Mouse (Mus musculus) intestine, postnatal 0 days (tissue): ENCODE results near the gene Tril. TPM values are rescaled to one million over a fixed set of nuclear protein-coding genes. Genes with fewer than 3 reads are reported as not detected.

Experiments used
- ATAC-seq: fragments of 200-750 bp; cut with Nextera tagmentation; 2 replicates; pipeline ENCODE4 v1.8.0; 2017; ENCODE audit warnings: mild to moderate bottlenecking, moderate TSS enrichment, moderate library complexity
- H3K27ac ChIP-seq: fragments of 300-500 bp; sonication (generic); 2 replicates; pipeline ENCODE4 v1.5.1; 2014; ENCODE audit warnings: mild to moderate bottlenecking, low read depth, low read length, moderate library complexity
- H3K27me3 ChIP-seq: fragments of 300-500 bp; sonication (generic); replicated peaks from 2 replicates; pipeline ENCODE4 v1.6.1; 2014; ENCODE audit warnings: low read length, mixed read lengths; ENCODE audit not compliant: control insufficient read depth, insufficient read depth
- H3K36me3 ChIP-seq: fragments of 300-500 bp; sonication (generic); 2 replicates; pipeline ENCODE4 v1.6.1; 2014; ENCODE audit warnings: mild to moderate bottlenecking, moderate library complexity; ENCODE audit not compliant: control insufficient read depth, insufficient read depth
- H3K4me1 ChIP-seq: fragments of 300-500 bp; sonication (generic); replicated peaks from 2 replicates; pipeline ENCODE4 v1.6.1; 2014; ENCODE audit warnings: antibody characterized with exemption, low read length, mixed read lengths; ENCODE audit not compliant: control insufficient read depth, insufficient read depth
- H3K4me2 ChIP-seq: fragments of 300-500 bp; sonication (generic); replicated peaks from 2 replicates; pipeline ENCODE4 v1.6.1; 2014; ENCODE audit warnings: low read depth, mild to moderate bottlenecking, moderate library complexity
- H3K4me3 ChIP-seq: fragments of 300-500 bp; sonication (generic); 2 replicates; pipeline ENCODE4 v1.5.1; 2014; ENCODE audit warnings: low read depth, low read length
- H3K9ac ChIP-seq: fragments of 300-500 bp; sonication (generic); 2 replicates; pipeline ENCODE4 v1.6.1; 2014; ENCODE audit warnings: mild to moderate bottlenecking, low read depth, low read length
- H3K9me3 ChIP-seq: fragments of 300-500 bp; sonication (generic); 2 replicates; pipeline ENCODE4 v1.6.1; 2016; ENCODE audit warnings: mixed run types; ENCODE audit not compliant: control insufficient read depth
- CTCF ChIP-seq: sonication (generic); IDR thresholded peaks from 2 replicates; pipeline ENCODE4 v1.5.1; 2016; ENCODE audit warnings: low read depth, mild to moderate bottlenecking, control low read depth, antibody characterized with exemption, moderate library complexity
- WGBS: fragments of 180-500 bp; shearing (Covaris S2); extraction: QIAGEN DNeasy Blood & Tissue Kit; methylation state at CpG from one replicate; pipeline ENCODE4 v1.1.7; 2014; 5-methylcytosine and 5-hydroxymethylcytosine counted together
- polyA plus RNA-seq: library from polyadenylated mRNA; unstranded; fragments of >200 nt; fragmentation: Nextera tagmentation; extraction: Ambion mirVana; gene quantifications from 2 replicates; pipeline ENCODE4 v1.2.1, GENCODE M21; 2015

The Tril gene
- polyA plus RNA-seq, 1 experiment from 2014 or later: 5.7 TPM

DNA sequence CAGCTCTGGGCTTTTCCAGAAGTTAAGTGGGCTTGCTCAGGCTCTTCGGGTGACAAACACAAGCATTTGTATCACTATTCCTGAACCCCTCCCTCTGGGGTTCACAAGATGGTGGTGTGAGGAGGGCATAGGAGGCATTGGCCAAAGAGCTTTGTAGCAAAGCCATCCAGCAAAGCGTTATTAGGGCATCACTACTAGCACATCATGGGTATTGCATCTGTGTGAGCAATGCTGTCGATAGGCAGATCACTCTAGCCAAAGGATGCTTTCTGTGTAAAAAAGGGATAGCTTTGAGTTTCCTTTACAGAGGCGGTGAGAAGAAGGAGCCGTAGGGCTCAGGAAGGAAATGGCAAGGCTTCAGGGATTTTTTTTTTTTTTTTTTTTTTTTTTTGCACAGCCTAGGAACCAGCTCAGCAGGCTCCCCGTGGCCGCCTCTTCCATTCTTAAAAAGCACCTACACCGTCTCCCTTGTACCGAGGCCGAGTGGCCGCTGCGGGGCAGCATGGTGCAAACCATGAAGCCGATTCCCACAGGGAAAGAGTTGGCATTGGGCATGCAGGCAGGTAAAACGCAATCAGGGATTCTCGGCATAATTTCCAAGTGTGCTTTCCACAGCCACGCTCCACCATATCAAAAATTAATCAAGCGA, 26.2 kb downstream of the Tril start:
- no peaks in the 10 kb centered on the region for H3K9me3 ChIP-seq
- H3K4me2 ChIP-seq: 0 out of 2 replicates have a peak overlapping the region, but pooled peaks have one; percentile 13
- ATAC-seq: 0 out of 2 replicates have a peak, but pooled peaks have one; percentile 45
- 13% methylated on average over 17 of the region's 17 CpGs for WGBS
- no peak overlapping the region for H3K27ac ChIP-seq
- no peaks in the 10 kb centered on the region; the same call in 1 of the 2 replicates for H3K27me3 ChIP-seq
- no peaks in the 10 kb centered on the region for H3K4me1 ChIP-seq
- no peak overlapping the region for H3K9ac ChIP-seq
- no peaks in the 10 kb centered on the region for H3K36me3 ChIP-seq
- peak; percentile 86 for TF ChIP-seq CTCF
- no peak overlapping the region for H3K4me3 ChIP-seq

GRCm38 (mm10) chr6:53782880-53783539, 37.6 kb downstream of the Tril start:
- Histone ChIP-seq H3K4me1 (no peaks in the 10 kb centered on the region), H3K4me2 (no peak overlapping the region), H3K4me3 (no peak overlapping the region), H3K27ac (no peak overlapping the region), H3K9me3 (no peaks in the 10 kb centered on the region), H3K9ac (no peak overlapping the region), H3K36me3 (no peaks in the 10 kb centered on the region), H3K27me3 (no peaks in the 10 kb centered on the region)
- no peak for ATAC-seq
- 43% methylated on average over 16 of the region's 16 CpGs for WGBS
- TF ChIP-seq CTCF: peak; percentile 85

GRCm38 (mm10) chr6:53782273-53782672, 38.4 kb downstream of the Tril start:
- H3K4me2 ChIP-seq: no peak overlapping the region
- H3K4me1 ChIP-seq: no peaks in the 10 kb centered on the region
- ATAC-seq: no peak
- H3K9ac ChIP-seq: no peak overlapping the region
- H3K9me3 ChIP-seq: no peaks in the 10 kb centered on the region
- WGBS: 95% methylated on average over 5 of the region's 5 CpGs
- H3K27ac ChIP-seq: no peak overlapping the region
- TF ChIP-seq CTCF: no peak
- H3K4me3 ChIP-seq: no peak overlapping the region
- H3K36me3 ChIP-seq: no peaks in the 10 kb centered on the region
- H3K27me3 ChIP-seq: no peaks in the 10 kb centered on the region

DNA sequence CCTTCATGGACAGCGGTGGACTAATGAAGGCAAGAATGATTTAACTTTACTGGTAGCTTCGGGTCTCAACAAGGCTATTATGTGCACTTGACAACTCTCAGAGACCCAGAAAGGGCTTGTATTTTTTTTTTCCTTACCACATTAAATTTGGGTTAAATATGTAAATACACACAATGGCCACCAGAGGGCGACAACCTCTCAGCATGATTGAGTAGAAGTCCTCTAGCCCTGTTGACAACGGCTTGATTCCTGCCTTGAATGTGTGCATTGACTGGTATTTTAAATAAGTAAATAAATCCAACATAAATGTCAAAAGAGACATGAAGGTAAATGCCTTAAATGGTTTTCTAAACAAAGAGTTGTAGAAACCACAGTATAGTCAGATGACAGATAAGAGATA, 39.5 kb downstream of the Tril start:
- Histone ChIP-seq H3K27ac (no peak overlapping the region), H3K4me2 (no peak overlapping the region), H3K9me3 (no peaks in the 10 kb centered on the region), H3K4me3 (no peak overlapping the region), H3K27me3 (no peaks in the 10 kb centered on the region), H3K36me3 (no peaks in the 10 kb centered on the region), H3K4me1 (no peaks in the 10 kb centered on the region), H3K9ac (no peak overlapping the region)
- no peak for ATAC-seq
- TF ChIP-seq CTCF: peak; percentile 88
- 8% methylated on average over 4 of the region's 4 CpGs for WGBS

DNA sequence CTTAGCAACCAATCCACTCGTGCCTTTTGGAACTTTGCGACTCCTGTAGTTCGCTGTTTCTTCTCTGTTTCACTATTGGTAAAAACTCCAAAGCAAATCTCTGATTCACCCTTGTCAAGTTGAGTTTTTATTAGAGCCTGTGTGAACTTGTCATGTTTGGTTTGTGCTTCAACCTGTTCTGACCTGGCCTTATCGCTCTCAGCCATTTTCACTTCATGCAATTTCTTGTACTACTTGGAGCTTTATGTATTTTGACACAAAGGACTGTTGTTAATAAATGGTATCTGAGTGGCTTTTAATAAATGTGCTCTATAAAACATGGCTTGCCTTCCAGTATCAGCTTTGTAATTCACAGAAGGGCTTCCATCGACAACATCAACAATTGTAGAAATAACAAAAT, 40.6 kb downstream of the Tril start:
- Histone ChIP-seq H3K4me3 (no peak overlapping the region), H3K27me3 (no peaks in the 10 kb centered on the region), H3K9ac (no peak overlapping the region), H3K4me1 (no peaks in the 10 kb centered on the region), H3K27ac (no peak overlapping the region), H3K9me3 (no peaks in the 10 kb centered on the region), H3K36me3 (no peaks in the 10 kb centered on the region), H3K4me2 (no peak overlapping the region)
- WGBS: 87% methylated on average over 5 of the region's 5 CpGs
- no peak for ATAC-seq
- TF ChIP-seq CTCF: no peak

DNA sequence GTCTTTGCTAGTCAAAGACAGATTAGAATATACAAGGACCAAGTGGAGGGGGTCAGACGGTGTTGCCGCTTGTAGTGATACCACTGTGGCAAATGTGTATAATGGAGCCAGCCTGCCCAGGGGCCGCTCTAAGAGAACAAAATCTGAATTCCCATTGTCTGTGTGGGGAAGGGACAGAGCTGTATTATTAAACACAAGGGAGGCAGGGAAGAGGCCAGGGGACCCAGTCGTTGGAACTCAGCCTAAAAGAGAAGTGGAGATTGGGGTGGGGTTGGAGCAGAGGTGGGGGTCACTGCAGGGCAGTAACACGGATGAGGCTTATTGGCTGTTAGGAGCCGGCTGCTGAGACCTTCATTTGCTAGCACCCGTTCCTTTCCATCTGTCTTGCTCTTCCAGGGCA, 41.1 kb downstream of the Tril start:
- Histone ChIP-seq H3K27me3 (no peaks in the 10 kb centered on the region), H3K27ac (no peak overlapping the region), H3K4me3 (no peak overlapping the region), H3K4me1 (no peaks in the 10 kb centered on the region), H3K36me3 (no peaks in the 10 kb centered on the region), H3K9me3 (no peaks in the 10 kb centered on the region), H3K4me2 (no peak overlapping the region), H3K9ac (no peak overlapping the region)
- no peak for TF ChIP-seq CTCF
- 73% methylated on average over 7 of the region's 7 CpGs for WGBS
- no peak for ATAC-seq
